Mouse (Mus musculus) erythroblast, embryonic 14.5 days (primary cell): ENCODE measurements around the gene Ccdc62. TPM values are rescaled to one million over a fixed set of nuclear protein-coding genes. Genes with fewer than 3 reads are reported as not detected.

Experiments
- H3K27me3 ChIP-seq: 2 replicates; pipeline ENCODE4 v1.6.1; 2012; ENCODE audit warnings: inconsistent platforms; ENCODE audit not compliant: control insufficient read depth
- H3K36me3 ChIP-seq: 2 replicates; pipeline ENCODE4 v1.6.1; 2012; ENCODE audit warnings: mild to moderate bottlenecking, inconsistent platforms; ENCODE audit not compliant: control insufficient read depth
- H3K4me1 ChIP-seq: 2 replicates; pipeline ENCODE4 v1.6.1; 2012; ENCODE audit warnings: inconsistent platforms; ENCODE audit not compliant: control insufficient read depth
- H3K4me3 ChIP-seq: replicated peaks from 2 replicates; pipeline ENCODE3; 2012; ENCODE audit warnings: moderate library complexity, mild to moderate bottlenecking, inconsistent platforms
- H3K9me3 ChIP-seq: 2 replicates; pipeline ENCODE4 v1.6.1; 2012; ENCODE audit warnings: low read length, inconsistent platforms, mixed read lengths; ENCODE audit not compliant: control insufficient read depth
- GATA1 ChIP-seq: IDR thresholded peaks from 2 replicates; pipeline ENCODE4 v1.6.1; 2012; ENCODE audit warnings: low read length, inconsistent platforms, mixed read lengths
- TAL1 ChIP-seq: IDR thresholded peaks from 3 replicates; pipeline ENCODE4 v1.6.1; 2012; ENCODE audit warnings: low read length, inconsistent platforms, mixed read lengths
- polyA plus RNA-seq: library from polyadenylated mRNA; stranded (reverse); fragments of >175 nt; gene quantifications from 2 replicates; pipeline ENCODE4 v1.2.3, GENCODE M21; 2012

The Ccdc62 gene
- polyA plus RNA-seq, 1 experiment: 0.65 TPM

GRCm38 (mm10) chr5:124004356-124005150, 74.1 kb downstream of the Ccdc62 start:
- Histone ChIP-seq H3K36me3 (peaks cover 97% of the 10 kb centered on the region), H3K27me3 (no peaks in the 10 kb centered on the region), H3K4me3 (no peak overlapping the region), H3K9me3 (no peaks in the 10 kb centered on the region), H3K4me1 (peaks cover 20% of the 10 kb centered on the region)
- TF ChIP-seq TAL1: no peak
- no peak for TF ChIP-seq GATA1

- Histone ChIP-seq H3K4me1 (peaks cover 23% of the 10 kb centered on the region), H3K9me3 (no peaks in the 10 kb centered on the region), H3K27me3 (no peaks in the 10 kb centered on the region), H3K4me3 (no peak overlapping the region), H3K36me3 (peaks cover 97% of the 10 kb centered on the region)
- no peak for TF ChIP-seq TAL1
- no peak for TF ChIP-seq GATA1
Measured at GRCm38 (mm10) chr5:124005151-124005500, 74.6 kb downstream of the Ccdc62 start.

- Histone ChIP-seq H3K36me3 (peaks cover 96% of the 10 kb centered on the region), H3K9me3 (no peaks in the 10 kb centered on the region), H3K4me1 (peaks cover 27% of the 10 kb centered on the region), H3K27me3 (no peaks in the 10 kb centered on the region), H3K4me3 (no peak overlapping the region)
- no peak for TF ChIP-seq TAL1
- no peak for TF ChIP-seq GATA1
Measured at GRCm38 (mm10) chr5:124005591-124005990, 75.1 kb downstream of the Ccdc62 start.

GRCm38 (mm10) chr5:124006082-124006873, 75.8 kb downstream of the Ccdc62 start:
- TF ChIP-seq GATA1: no peak
- Histone ChIP-seq H3K4me3 (no peak overlapping the region), H3K36me3 (peaks cover 89% of the 10 kb centered on the region), H3K9me3 (no peaks in the 10 kb centered on the region), H3K27me3 (no peaks in the 10 kb centered on the region), H3K4me1 (peaks cover 28% of the 10 kb centered on the region)

GRCm38 (mm10) chr5:124006891-124007491, 76.5 kb downstream of the Ccdc62 start:
- H3K36me3 ChIP-seq: peaks cover 82% of the 10 kb centered on the region
- TF ChIP-seq TAL1 (no peak), GATA1 (no peak)
- peaks cover 35% of the 10 kb centered on the region for H3K4me1 ChIP-seq
- no peak overlapping the region for H3K4me3 ChIP-seq
- peaks cover 3% of the 10 kb centered on the region; the same call in 1 of the 2 replicates for H3K27me3 ChIP-seq
- H3K9me3 ChIP-seq: no peaks in the 10 kb centered on the region

- Histone ChIP-seq H3K36me3 (peaks cover 63% of the 10 kb centered on the region), H3K27me3 (peaks cover 4% of the 10 kb centered on the region; the same call in 1 of the 2 replicates), H3K4me3 (peak overlapping the region; percentile 35), H3K4me1 (peaks cover 60% of the 10 kb centered on the region), H3K9me3 (no peaks in the 10 kb centered on the region)
- TF ChIP-seq GATA1: peak; percentile 29; the same call in 1 of the 2 replicates
- TF ChIP-seq TAL1: peak; percentile 63
Measured at GRCm38 (mm10) chr5:124010077-124010476, 79.6 kb downstream of the Ccdc62 start.

GRCm38 (mm10) chr5:124010910-124011655, 80.6 kb downstream of the Ccdc62 start:
- no peaks in the 10 kb centered on the region for H3K9me3 ChIP-seq
- peak overlapping the region; percentile 50 for H3K4me3 ChIP-seq
- peaks cover 67% of the 10 kb centered on the region for H3K4me1 ChIP-seq
- H3K36me3 ChIP-seq: peaks cover 59% of the 10 kb centered on the region
- H3K27me3 ChIP-seq: peaks cover 4% of the 10 kb centered on the region; the same call in 1 of the 2 replicates
- TF ChIP-seq TAL1 (peak; percentile 54), GATA1 (peak; percentile 63)

- H3K9me3 ChIP-seq: no peaks in the 10 kb centered on the region
- H3K4me3 ChIP-seq: no peak overlapping the region
- TF ChIP-seq TAL1: no peak
- TF ChIP-seq GATA1: no peak
- peaks cover 58% of the 10 kb centered on the region for H3K36me3 ChIP-seq
- H3K27me3 ChIP-seq: peaks cover 4% of the 10 kb centered on the region; the same call in 1 of the 2 replicates
- H3K4me1 ChIP-seq: peaks cover 73% of the 10 kb centered on the region
Measured at GRCm38 (mm10) chr5:124011927-124012326, 81.4 kb downstream of the Ccdc62 start.
